Comparison of ENCODE assay signal across 8 mouse cellular contexts in genomic region chr12:100936116-100936515, GRCm38 (mm10). TPM values are rescaled to one million over a fixed set of nuclear protein-coding genes. Genes with fewer than 3 reads are reported as not detected.
DNase-seq lines count a peak whose midpoint lies in the region; ATAC-seq lines count a peak whose summit lies in the region.

No protein-coding gene starts in this region.

- WGBS in forebrain, embryonic 11.5 days, result 22% methylated on average over 2 of the region's 2 CpGs

- no peaks in the 10 kb centered on the region for H3K9me3 ChIP-seq in forebrain, embryonic 11.5 days (ENCODE audit: control insufficient read depth, low read length)

- no peaks in the 10 kb centered on the region for H3K27me3 ChIP-seq in forebrain, embryonic 11.5 days (ENCODE audit: control insufficient read depth, insufficient read depth, low read length)

- H3K9ac ChIP-seq in forebrain, embryonic 11.5 days (ENCODE audit: low read length), result no peak overlapping the region

- peak; percentile 79 for DNase-seq in ES-CJ7 (ENCODE audit: low read depth, low spot score)
- peak; percentile 66 for DNase-seq in c-Kit-negative CD71-positive TER-119-positive erythroid progenitor cells, embryonic 14.5 days (ENCODE audit: low read depth, low spot score)
- DNase-seq in forebrain, embryonic 11.5 days (ENCODE audit: low spot score), result peak; percentile 86
- DNase-seq in heart, postnatal 4 days, result peak; percentile 88
- DNase-seq in layer of hippocampus, adult 11-12 months (ENCODE audit: low spot score), result peak; percentile 84
- peak; percentile 63 to 68 for DNase-seq in lung, adult 18-20 months
- DNase-seq in thymus, postnatal 25 days, result peak; percentile 82

- H3K27ac ChIP-seq in forebrain, embryonic 11.5 days (ENCODE audit: low read depth, low read length), result no peak overlapping the region

- ATAC-seq in forebrain, embryonic 11.5 days (replicated peaks; ENCODE audit: low FRiP score), result peak; percentile 40; the same call in 1 of the 2 replicates
- peak; percentile 82 for ATAC-seq in neutrophil, adult 5-6 weeks (ENCODE audit: extremely low read depth, insufficient number of reproducible peaks, low FRiP score, poor library complexity, severe bottlenecking)

- H3K4me2 ChIP-seq in forebrain, embryonic 11.5 days (ENCODE audit: low read depth, low read length, severe bottlenecking), result no peak overlapping the region

- H3K36me3 ChIP-seq in forebrain, embryonic 11.5 days (ENCODE audit: control insufficient read depth, insufficient read depth, low read length), result peaks cover 8% of the 10 kb centered on the region; the same call in 1 of the 2 replicates

- H3K4me3 ChIP-seq in forebrain, embryonic 11.5 days (ENCODE audit: low read depth, low read length), result no peak overlapping the region

- no peaks in the 10 kb centered on the region for H3K4me1 ChIP-seq in forebrain, embryonic 11.5 days (replicated peaks; ENCODE audit: control insufficient read depth, insufficient read depth, low read length)

RNA-seq across cellular contexts. Expression of gene Gpr68, which starts 28.1 kb away (rescaled TPM):
- 0.13 and 0.15 TPM in 2 replicates for polyA plus RNA-seq in forebrain, embryonic 11.5 days (2014; fragmentation: Nextera tagmentation; extraction: Ambion mirVana)
- 1 to 10 TPM; 2.4 to 2.8 TPM for total RNA-seq in heart, postnatal 4 days (2021)
- total RNA-seq in neutrophil, adult 5-6 weeks (2017), result 5.1 and 6.4 TPM in 2 replicates
